Mouse (Mus musculus) fat pad, adult 2 months (tissue): ENCODE data around the gene Rab2b.
"Not testable (repeated sequence)": the region's sequence is repeated elsewhere in the genome, so short reads cannot be mapped to it uniquely, and the experiment has no call there.

Experiments
- DNase-seq: peaks from one replicate; pipeline ENCODE4 v3.0.0-alpha.2; 2011; ENCODE audit warnings: low read depth, low spot score; ENCODE audit errors: extremely low read depth

The Rab2b gene

DNA sequence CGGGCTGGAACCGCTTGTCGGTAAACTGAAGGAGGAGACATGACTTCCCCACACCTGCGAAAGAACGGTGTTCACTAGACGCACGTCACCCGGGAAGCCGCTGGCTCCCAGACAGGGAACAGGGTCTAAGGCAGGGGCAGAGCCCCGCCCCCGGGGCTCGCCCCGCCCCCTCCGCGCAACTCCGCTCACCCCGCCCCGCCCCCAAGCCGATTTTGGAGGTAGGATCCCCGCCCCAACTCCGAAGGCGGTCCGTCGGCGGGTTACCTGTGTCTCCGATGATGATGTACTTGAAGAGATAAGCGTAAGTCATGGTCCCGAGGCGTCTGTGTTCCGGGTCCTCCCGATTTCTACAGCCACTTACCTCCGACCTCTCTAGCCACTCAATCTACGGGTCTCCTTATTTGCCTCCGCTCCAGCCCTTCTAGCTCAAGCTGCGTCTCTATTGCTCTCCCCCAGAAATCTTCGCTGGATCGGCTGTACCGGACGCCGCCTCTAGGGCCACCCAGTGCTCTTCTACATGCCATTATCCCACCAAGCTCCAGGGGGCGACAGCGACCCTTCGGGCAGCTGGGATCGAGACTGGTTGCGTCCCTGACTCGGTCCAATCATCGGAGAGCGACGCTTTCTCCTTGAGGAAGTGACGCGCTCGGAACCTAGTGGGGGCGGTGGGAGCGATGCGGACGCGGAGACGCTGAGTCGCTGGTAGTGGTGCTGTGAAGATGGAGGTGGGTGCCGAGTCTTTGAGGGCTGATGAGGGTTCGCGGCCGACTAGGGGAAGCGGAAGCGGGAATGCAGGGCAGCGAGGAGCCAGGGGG, at the start of gene Rab2b, which contains the start of gene Tox4:
Gene Rab2b (minus strand): TSS at position 614 of the 815 bp plus-strand sequence.
Gene Tox4 (plus strand): TSS at position 215 of the 815 bp plus-strand sequence.
- DNase-seq: peak; percentile 83

DNA sequence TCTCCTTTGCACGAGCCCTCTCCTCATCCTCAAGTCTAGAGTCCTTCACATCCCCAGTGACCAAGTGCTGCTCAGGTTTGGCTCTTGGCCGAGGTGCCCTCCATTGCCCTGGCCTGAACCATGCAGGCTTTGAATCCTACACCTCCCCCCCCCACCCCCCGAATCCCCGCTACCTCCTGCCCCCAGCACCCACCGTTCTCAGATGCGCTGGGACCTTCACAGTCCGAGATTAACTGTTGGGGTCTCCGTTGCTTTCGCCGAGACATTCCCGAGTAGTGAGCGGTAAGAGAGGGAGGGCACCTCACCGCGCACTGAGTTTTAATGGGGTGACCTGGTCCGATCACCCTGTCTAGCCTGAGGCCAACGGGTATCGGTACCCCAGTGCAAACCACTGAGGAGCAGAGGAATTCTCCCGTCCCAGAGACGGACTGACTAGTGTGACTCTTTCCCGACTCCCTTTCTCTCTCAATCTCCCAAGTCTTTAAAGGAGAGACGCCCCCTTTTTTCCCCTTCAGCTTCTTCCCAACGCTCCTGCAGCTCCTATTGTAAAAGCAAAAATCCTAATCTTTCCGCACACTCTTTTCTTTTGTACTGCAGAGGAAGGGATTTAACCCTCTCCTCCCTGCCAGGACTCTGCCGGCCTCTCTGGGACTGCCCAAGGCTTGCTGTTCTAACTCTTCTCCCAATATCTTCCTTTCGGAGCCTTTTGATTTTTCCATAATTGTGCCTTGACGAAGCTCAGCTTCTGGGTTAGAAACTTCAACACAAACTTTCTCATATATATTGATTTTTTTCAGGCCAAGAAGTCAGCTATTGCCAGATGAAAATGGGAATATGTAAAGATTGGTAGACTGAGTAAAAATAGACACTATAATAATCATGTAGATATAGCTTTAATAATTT, 48.8 kb upstream of the Rab2b start, which contains the start of gene Sall2:
Gene Sall2 (minus strand): TSS at position 853 of the 903 bp plus-strand sequence.
- DNase-seq: no peak

DNA sequence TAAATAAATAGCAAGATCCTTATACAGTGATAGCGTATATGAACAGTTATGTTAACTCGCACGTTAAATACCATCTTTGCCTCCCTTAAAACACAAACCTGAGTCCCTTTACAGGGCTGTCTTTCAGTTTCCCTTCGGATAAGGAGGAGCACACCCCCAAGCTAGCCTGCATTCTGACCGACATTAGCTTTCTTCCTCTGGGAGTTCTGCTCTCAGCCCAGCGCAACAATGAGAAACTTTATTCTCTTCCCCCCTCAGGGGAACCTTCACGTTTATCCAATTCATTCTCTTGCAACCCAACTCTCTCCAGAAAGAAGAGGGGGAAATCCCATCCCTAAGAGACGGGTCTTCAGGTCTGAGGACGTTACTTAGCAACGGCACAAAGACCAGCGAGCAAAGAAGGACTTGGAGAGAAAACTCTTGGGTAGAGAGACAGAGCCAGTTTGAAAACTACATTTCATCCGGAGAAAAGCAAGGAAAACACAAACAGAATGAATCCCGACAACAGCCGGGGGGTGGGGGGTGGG, 48.1 kb upstream of the Rab2b start:
- no peak for DNase-seq

DNA sequence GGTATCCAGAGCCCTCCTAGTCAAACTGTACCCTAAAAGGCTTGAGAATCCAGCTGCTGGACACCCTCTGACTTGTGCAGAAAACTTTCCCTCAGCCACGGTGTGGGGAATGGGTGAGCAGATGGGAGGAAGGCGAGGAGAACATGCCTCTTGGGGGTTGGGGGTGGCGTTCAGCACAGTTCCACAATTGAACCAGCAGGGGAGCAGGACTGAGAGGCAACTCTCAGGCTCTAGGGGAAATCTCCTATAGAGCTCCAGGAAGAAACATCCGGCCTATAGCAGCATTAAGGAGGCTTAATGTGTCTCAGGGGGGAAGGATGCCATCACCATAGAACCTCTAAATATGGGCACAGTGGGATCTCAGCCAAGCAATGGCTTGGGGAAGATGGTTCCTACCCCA, 46.5 kb upstream of the Rab2b start:
- DNase-seq: no peak

DNA sequence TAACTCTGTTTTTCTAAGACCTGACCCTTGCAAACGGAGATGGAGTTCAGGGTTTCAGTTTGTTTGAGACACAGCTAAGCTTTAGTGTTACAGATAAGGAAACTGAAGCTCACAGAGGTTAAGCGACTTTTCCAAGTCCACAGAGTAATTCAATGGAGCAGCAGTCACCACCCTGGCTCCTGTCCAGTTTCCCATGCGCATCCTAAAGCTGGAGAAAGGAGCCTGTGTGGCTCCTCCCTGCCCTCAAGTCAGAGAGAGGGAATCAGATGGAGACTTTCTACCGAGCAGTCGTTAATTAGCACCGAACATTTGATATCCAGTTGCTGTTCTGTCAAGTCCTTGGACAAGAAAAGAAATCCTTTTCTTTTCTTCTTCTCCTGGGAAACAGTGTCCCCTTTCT, 40.0 kb upstream of the Rab2b start:
- DNase-seq: no peak

DNA sequence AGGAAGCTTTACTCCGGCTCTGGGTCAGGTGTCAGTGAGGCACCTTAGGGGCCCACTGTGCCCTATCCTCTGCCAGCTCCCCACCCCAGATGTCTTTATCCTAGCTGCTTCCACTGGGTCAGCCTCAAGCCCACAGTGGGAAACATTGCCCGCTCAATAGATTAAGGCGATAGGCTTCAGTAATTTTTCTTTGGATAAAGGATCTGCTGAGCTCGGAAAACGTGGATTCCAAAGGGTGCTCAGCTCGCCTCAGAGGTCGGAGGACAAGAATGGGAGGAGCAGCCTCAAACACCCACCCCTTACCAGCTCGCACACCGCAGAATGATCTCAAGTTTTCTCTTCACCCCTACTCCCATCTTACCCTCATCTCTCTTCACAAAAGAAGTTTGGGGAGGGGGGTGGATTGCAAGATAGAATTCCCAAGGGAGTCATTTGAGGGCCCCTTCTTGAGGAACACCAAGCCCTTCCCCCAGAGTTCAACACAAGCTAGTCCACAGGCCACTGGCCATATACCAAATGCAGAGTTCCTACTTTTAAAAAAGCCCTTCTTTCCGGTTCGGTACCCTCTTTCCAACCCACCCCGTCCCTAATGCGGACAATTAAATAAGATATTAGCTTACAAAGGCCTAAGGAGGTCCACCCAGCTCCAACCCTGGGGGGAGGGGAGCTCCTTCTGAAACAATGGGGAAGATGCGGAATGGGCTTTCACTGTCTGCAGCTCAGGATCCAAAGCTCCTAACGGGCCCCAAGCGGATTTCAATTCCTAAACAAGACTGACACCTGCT, 37.3 kb upstream of the Rab2b start:
- no peak for DNase-seq

DNA sequence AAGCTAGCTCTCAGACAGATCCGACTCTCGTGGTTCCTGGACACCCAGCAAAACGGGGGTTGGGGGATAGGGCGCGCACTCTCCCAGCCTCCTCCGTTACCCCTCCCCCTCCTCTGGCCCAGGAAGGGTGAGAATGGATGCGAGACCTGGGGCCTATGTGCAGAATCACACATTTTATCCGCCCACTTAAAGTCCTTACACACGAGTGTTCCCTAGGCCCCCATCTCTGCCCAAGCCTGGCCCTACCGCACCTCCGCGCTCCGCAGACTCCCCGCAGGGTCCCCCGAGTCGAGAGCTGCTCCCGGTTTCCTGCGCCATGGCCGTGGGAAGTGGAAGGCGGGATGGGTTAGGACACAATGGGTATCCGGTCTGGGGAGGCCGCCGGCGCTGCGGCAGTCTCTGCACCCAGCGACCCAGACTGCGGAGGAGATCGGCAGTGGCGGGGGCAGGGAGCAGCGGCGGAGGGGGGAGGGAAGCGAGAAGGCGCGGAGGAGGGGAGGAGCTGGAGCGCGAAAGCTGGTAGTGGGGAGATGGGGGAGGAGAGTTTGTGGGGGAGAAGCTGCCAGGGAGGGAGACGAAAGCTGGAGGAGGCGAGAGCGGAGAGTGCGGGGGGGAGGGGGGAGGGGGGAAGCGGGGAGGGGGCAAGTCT, 36.6 kb upstream of the Rab2b start:
- no peak for DNase-seq

DNA sequence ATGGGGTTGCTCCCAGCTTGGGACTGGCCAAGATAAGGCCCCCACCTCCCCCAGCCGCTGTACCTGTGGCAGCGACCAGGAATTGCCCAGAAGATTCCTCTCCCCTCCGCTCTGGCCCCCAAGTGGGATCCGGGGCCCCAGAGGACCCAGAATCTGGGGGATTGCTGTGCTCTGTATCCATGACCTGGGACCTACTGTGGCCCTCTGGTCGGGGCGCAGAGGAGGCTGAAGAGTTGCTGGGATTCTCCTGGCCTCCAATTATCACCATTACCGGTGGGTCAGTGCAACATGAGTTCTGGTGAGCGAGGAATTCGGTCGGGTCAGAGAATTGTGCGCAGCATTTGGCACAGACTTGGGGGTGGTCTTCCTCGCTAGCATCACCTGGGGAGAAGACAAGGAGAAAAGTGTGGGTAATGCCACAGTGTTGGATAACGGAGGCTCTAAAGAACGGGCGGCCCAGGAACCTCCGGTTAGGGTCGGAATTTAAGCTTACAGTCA, 36.0 kb upstream of the Rab2b start:
- no peak for DNase-seq

DNA sequence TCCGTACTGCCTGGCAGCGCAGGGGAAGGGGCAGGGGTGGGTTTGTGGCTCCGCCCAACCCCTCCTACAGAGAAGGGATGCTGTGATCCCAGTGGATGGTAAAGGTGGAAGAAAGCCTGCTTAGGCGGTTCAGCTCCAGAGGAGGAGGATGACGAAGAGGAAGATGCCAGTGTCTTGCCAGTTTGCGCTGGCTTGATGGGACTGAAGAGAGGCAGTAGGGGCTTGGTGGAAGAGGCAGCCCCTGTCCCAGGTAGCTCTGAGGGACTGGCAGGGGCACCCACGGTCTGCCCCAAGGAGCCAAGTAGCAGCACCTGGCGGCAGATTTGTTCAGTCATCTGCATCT, 35.4 kb upstream of the Rab2b start:
- no peak for DNase-seq

DNA sequence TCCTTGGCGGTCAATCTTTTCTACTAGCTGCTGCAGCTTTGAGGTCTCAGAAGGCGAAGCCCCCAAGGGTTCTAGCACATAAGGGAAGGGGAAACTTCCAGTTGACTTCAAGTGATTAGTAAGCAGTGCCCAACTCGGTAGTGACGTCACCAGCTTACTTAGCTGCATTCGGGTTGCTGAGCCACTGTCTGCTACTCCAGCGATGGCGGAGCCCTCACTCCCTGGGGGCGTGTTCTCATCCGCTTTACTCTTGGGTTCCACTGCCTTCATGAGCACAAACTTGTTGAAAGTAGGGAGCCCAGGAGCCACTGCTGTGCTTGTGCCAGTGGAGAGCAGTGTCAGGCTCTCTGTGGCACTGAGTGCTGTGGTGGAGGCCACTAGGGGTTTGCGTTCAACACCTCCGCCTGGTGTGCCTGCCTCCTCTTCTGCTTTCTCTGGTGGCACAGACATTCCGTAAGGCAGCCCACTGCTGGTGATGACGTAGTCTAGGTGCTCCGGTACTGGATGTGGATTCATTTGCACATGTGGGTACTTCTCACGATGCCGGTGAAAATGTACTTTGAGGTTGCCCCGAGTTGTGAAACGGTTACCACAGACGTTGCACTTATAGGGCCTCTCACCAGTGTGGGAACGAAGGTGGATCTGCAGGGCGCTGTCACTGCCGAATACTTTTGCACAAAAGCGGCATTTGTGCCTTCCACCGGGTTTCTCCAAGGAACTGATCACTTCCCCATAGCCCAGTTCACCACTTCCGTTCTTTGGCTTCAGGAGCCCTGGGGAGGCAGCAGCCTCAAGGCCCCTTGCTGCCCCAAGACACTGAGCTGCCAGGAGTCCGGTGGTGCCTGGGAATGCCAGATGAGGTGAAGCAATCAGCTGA, 34.8 kb upstream of the Rab2b start:
- no peak for DNase-seq

DNA sequence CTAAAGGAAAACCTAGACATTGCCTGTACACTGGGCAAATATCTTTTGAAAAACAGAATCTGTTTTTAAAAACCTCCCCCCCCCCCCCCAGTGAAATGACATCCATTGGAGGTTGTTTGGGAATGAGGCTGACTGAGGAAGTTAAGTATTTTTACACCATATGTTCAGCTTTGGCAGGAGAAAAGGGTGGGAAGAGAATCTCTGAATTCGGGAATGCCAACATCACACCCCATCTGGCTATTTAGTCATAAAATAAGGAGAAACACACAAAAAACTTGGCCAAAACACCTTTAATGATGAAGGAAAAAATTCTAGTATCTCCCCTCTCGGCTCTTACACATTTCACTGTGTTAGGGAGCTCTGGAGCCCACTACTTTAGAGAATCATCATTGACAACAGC, 31.6 kb upstream of the Rab2b start:
- DNase-seq: no peak

DNA sequence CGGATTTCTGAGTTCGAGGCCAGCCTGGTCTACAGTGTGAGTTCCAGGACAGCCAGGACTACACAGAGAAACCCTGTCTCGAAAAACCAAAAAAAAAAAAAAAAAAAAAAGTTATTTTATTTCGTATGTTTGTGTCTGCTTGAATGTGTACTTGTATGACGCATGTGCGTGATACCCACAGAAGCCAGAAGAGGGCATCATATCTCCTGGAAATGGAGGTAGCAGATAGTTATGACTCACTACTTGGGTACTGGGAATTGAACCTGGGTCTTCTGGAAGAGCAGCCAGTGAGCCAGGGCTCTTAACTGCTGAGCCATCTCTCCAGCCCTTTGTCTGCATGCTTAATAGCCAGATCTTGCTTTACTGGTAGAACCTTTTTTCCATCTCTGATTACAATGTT, 31.0 kb upstream of the Rab2b start:
- DNase-seq: not testable (repeated sequence)

DNA sequence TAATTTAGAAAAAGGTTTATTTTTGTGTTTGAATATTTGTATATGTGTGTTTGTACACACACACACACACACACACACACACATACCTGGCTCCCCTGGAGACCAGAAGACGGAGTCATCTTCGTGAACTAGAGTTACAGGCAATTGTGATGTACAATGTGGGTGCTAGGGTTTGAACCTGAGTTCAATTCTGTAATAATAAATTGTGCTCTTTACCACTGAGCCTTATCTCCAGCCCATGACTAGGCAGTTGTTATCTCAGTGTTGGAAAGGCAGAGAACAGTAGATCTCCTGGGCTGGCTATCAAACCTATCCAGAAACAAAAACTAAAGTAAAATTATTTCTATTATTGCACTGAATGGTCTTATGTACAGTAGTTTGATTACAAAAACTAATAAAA, 26.8 kb upstream of the Rab2b start:
- DNase-seq: no peak

DNA sequence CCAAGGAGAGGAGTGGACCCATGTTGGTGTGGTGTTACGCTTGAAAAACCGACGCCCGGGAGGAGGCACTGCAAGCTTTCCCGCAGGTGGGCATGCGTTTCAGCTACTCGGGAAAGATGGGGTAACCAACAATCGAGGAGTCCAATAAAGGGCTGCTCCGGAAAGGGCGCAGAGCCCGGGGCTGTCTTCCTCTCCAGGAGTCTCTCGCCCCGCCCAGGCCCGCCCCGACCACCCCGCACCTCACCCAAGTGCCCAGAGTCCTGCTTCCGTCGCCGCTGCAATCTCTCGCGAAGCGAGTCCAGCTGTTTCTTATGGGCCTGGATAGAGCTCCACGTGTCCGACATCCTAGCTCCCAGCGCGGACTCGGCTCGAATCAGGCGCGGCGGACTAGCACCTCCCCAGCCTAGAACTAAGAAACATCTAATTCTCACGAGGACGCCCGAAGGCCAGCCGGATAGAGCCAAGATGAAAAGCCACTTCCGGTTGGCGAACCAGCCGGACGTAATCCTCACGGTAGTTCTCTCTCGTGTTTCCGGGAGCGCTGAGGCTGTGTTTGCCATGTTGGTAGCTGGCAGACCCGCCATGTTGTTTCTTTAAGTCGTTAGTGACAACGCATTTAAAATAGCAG, 25.4 kb upstream of the Rab2b start, which contains the start of gene Mettl3:
Gene Mettl3 (minus strand): TSS at position 485 of the 628 bp plus-strand sequence.
- DNase-seq: peak; percentile 90

DNA sequence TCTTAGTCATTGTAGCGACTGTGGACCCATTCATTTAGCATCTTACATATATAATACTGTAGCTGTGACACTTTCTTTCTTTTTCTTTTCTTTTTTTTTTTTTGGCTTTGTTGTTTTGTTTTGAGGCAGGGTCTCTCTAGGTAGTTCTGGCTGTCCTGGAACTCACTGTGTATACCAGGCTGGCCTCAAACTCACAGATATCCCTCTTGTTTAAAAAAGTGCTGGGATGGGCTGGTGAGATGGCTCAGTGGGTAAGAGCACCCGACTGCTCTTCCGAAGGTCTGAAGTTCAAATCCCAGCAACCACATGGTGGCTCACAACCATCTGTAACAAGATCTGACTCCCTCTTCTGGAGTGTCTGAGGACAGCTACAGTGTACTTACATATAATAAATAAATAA, 24.2 kb upstream of the Rab2b start:
- not testable (repeated sequence) for DNase-seq

DNA sequence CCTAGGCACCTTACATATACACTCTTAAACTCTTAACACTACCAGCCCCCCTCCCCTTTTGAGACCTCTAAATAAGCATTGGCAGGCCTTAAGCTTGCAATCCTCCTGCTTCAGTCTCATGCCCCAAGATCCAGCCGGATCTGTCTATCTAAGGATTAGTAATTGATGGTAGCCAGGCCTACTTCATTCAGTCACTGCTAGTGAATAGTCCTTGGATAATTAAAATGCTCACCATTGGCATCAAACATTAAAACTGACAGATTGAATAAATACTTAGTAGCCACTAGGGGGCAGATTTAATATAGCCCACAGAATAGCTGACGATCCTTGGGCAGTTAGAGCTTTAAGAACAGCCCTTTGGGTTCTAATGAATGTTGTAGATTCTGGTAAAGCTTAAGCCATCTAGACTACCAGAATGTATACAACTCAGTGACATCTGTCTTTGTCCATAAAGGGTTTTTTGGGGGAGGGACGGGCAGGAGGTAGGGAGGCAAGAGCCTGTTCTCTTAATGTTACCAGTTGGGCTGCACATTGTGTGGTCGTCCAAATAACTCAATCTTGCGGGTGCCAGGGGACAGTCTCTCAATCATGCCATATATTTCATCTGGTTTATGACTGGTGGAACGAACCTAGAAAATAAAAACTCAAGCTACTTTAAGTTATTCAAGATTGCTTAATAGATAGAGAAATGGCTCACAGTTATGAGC, 16.4 kb upstream of the Rab2b start:
- no peak for DNase-seq

DNA sequence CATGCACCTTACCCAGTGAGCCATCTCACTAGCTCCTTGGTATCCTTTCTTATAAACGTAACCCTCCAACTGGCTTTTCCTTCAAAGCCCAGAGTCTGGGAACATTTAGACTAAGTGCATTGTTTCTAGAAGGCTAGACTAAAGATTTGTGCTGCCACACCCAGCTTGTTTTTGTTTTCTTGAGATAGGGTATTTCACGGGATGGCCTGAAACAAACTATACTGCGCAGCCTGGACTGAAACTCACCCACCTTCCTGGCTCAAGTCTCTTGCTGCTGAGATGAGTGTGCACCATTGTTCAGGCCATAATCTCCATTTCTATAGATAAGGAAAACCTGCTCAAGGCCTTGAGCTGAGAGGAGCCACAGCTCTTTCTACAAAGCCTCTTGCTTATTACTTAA, 4.8 kb upstream of the Rab2b start:
- no peak for DNase-seq

DNA sequence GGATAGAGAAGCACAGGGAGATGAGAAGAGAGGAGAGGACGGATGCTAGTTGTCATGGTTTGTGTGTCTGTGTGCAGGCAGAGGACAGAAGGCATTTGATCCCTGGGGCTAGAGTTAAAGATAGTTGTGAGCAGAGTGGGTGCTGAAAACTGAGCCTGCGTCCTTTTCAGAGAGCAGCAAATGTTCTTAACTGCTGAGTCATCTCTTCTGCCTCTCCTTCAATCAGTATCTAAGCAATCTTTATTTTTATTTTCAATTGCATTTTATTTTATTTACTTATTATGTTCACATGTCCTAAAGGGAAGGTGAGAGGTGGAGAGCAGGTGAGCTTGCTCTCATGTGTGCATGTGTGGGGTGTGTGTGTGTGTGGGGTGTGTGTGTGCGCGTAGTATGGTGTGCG, 4.3 kb upstream of the Rab2b start:
- DNase-seq: no peak
